Mouse (Mus musculus) myocyte (in vitro differentiated cells): Measurements from ENCODE around the gene Map2k5. TPM values are rescaled to one million over a fixed set of nuclear protein-coding genes. Genes with fewer than 3 reads are reported as not detected.

Source experiments
- H3K27me3 ChIP-seq: one replicate; pipeline ENCODE4 v1.6.1; 2011; ENCODE audit not compliant: control insufficient read depth, insufficient read depth, insufficient read length
- H3K36me3 ChIP-seq: one replicate; pipeline ENCODE4 v1.6.1; 2011; ENCODE audit not compliant: control insufficient read depth, insufficient read depth
- H3K4me2 ChIP-seq: one replicate; pipeline ENCODE4 v1.6.1; 2011; ENCODE audit warnings: low read depth, control low read depth
- H3K4me3 ChIP-seq: one replicate; pipeline ENCODE4 v1.5.1; 2011; ENCODE audit warnings: mild to moderate bottlenecking, control low read depth, moderate library complexity
- H3K79me2 ChIP-seq: one replicate; pipeline ENCODE4 v1.6.1; 2011; ENCODE audit not compliant: control insufficient read depth, insufficient read depth
- H3ac ChIP-seq: one replicate; pipeline ENCODE4 v1.6.1; 2011; ENCODE audit not compliant: control insufficient read depth, insufficient read length
- CEBPB ChIP-seq: IDR thresholded peaks from 2 replicates; pipeline ENCODE4 v1.6.1; 2011; ENCODE audit warnings: mild to moderate bottlenecking, moderate library complexity; ENCODE audit not compliant: poor library complexity, insufficient read depth, severe bottlenecking
- E2F4 ChIP-seq: IDR thresholded peaks from one replicate; pipeline ENCODE4 v1.6.1; 2011; ENCODE audit warnings: mild to moderate bottlenecking, control low read depth, moderate library complexity; ENCODE audit not compliant: insufficient read depth
- MAX ChIP-seq: IDR thresholded peaks from one replicate; pipeline ENCODE4 v1.6.1; 2011; ENCODE audit warnings: low read depth, mild to moderate bottlenecking, control low read depth
- MYOD1 ChIP-seq, 3 experiments: IDR thresholded peaks; one replicate each; pipeline ENCODE4 v1.6.1; 2011; ENCODE audit warnings: control low read depth in 2 of 3, low read depth in 2 of 3, mild to moderate bottlenecking in 2 of 3, moderate library complexity in 1 of 3; ENCODE audit not compliant: insufficient read length in 2 of 3, control insufficient read depth in 1 of 3
- MYOG ChIP-seq, 3 experiments: IDR thresholded peaks; one replicate each; pipeline ENCODE4 v1.6.1; 2011; ENCODE audit warnings: control low read depth in 2 of 3, low read depth in 2 of 3, mild to moderate bottlenecking in 2 of 3; ENCODE audit not compliant: insufficient read length in 2 of 3, control insufficient read depth in 1 of 3, insufficient read depth in 1 of 3
- POLR2A ChIP-seq: IDR thresholded peaks from one replicate; pipeline ENCODE4 v1.6.1; 2011; ENCODE audit warnings: low read depth, mild to moderate bottlenecking, control low read depth, moderate library complexity; ENCODE audit not compliant: insufficient read length
- POLR2AphosphoS2 ChIP-seq: IDR thresholded peaks from one replicate; pipeline ENCODE4 v1.6.1; 2011; ENCODE audit warnings: low read depth, control low read depth; ENCODE audit not compliant: insufficient read length
- REST ChIP-seq: IDR thresholded peaks from one replicate; pipeline ENCODE4 v1.6.1; 2011; ENCODE audit warnings: mild to moderate bottlenecking, control low read depth, moderate library complexity; ENCODE audit not compliant: insufficient read depth, insufficient read length
- SRF ChIP-seq: IDR thresholded peaks from one replicate; pipeline ENCODE4 v1.6.1; 2011; ENCODE audit warnings: low read depth; ENCODE audit not compliant: control insufficient read depth, insufficient read length
- TCF12 ChIP-seq: IDR thresholded peaks from one replicate; pipeline ENCODE4 v1.6.1; 2011; ENCODE audit warnings: mild to moderate bottlenecking, control low read depth; ENCODE audit not compliant: poor library complexity, insufficient read depth, severe bottlenecking
- TCF3 ChIP-seq: IDR thresholded peaks from one replicate; pipeline ENCODE4 v1.6.1; 2011; ENCODE audit warnings: low read depth, control low read depth; ENCODE audit not compliant: insufficient read length
- USF1 ChIP-seq: IDR thresholded peaks from one replicate; pipeline ENCODE4 v1.6.1; 2011; ENCODE audit warnings: low read depth, mild to moderate bottlenecking, control low read depth, moderate library complexity
- polyA plus RNA-seq: library from polyadenylated mRNA; unstranded; fragments of >200 nt; fragmentation: generic; extraction: Trizol; gene quantifications from one replicate; pipeline ENCODE4 v1.2.1, GENCODE M21; 2012; ENCODE audit warnings: missing spikeins

Gene Map2k5
- polyA plus RNA-seq, 1 experiment = 17.7 TPM

DNA sequence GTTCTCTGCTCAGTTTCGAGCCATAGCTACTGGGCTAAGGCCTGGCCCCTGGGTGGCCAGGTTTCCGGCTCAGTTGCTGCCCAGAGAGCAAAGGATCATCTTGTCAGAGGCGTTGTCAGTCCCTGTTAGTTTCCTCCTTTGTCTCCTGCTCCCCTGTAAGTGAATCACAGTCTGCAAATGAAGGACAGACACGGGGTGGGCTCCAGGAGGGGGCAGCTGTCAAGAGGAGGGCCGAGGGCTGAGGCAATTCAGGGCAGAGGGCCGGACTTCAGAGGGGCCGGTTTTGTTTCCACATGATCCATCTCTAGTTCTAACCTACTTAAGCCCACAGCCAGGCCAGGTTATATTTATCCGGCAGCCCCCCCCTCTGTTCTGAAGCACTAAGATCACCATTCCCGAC, 212.6 kb downstream of the Map2k5 start:
- Histone ChIP-seq H3K36me3 (no peaks in the 10 kb centered on the region), H3K27me3 (no peaks in the 10 kb centered on the region), H3K79me2 (no peaks in the 10 kb centered on the region), H3K4me3 (no peak overlapping the region), H3K4me2 (no peak overlapping the region), H3ac (no peak overlapping the region)
- no peak for TF ChIP-seq POLR2A
- no peak for TF ChIP-seq SRF
- TF ChIP-seq POLR2AphosphoS2 = no peak
- TF ChIP-seq TCF12 = no peak
- TF ChIP-seq MYOG (IDR thresholded peaks at IDR 0.05; ENCODE audit: control insufficient read depth in 1 of 3, insufficient read depth in 1 of 3, insufficient read length in 2 of 3, low read depth in 2 of 3) = no peak
- no peak for TF ChIP-seq TCF3
- no peak for TF ChIP-seq E2F4
- TF ChIP-seq MAX = no peak
- no peak for TF ChIP-seq USF1
- TF ChIP-seq MYOD1 (IDR thresholded peaks at IDR 0.05; ENCODE audit: control insufficient read depth in 1 of 3, insufficient read length in 2 of 3, low read depth in 2 of 3) = no peak
- TF ChIP-seq CEBPB = no peak
- TF ChIP-seq REST = no peak

DNA sequence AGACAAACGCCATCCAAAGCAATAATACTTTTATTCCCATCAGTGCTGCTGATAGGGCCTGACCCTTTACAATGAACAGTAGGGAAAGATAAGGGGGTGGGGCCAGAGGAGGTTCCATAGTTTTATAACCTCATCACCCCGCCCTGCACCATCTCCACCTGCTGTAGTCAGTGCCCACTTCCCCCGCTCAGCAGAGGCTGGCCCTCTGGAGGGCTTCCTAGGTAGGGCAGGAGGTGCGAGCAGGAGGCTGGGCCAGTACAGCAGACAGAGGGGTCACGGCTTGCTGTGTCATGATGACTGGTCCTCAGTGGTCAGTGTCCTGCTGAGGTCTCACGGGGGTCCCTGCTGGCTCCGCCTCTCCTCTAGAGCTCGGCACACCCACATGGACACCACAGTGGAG, 213.9 kb downstream of the Map2k5 start:
- Histone ChIP-seq H3K4me3 (no peak overlapping the region), H3K27me3 (no peaks in the 10 kb centered on the region), H3ac (no peak overlapping the region), H3K79me2 (no peaks in the 10 kb centered on the region), H3K36me3 (no peaks in the 10 kb centered on the region), H3K4me2 (no peak overlapping the region)
- TF ChIP-seq POLR2A = no peak
- TF ChIP-seq MYOD1 (IDR thresholded peaks at IDR 0.05; ENCODE audit: control insufficient read depth in 1 of 3, insufficient read length in 2 of 3, low read depth in 2 of 3) = no peak
- no peak for TF ChIP-seq POLR2AphosphoS2
- TF ChIP-seq MYOG (IDR thresholded peaks at IDR 0.05; ENCODE audit: control insufficient read depth in 1 of 3, insufficient read depth in 1 of 3, insufficient read length in 2 of 3, low read depth in 2 of 3) = no peak
- TF ChIP-seq USF1 = no peak
- TF ChIP-seq MAX = no peak
- no peak for TF ChIP-seq TCF12
- no peak for TF ChIP-seq SRF
- TF ChIP-seq REST = no peak
- no peak for TF ChIP-seq E2F4
- TF ChIP-seq TCF3 = no peak
- TF ChIP-seq CEBPB = no peak

DNA sequence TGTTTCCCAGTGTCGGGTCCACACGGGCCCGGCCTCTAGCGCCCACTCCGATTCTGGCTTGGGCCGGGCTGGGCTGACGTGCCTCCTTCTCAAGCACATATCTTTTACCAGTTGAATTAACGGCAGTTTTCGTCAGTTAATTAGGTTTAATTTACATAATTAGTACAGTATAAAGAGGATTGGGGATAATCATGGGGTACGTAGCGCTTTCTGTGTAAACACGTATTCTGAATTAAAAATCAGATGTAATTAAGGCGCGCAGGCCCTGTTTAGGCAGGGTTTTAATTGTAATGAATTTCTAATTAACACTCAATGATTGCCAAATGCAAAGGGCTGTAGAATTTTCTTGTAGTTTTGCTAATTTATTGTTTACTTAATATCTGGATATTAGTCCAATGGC, 225.8 kb downstream of the Map2k5 start:
- Histone ChIP-seq H3ac (no peak overlapping the region), H3K79me2 (no peaks in the 10 kb centered on the region), H3K36me3 (no peaks in the 10 kb centered on the region), H3K27me3 (peaks cover 80% of the 10 kb centered on the region), H3K4me2 (no peak overlapping the region), H3K4me3 (no peak overlapping the region)
- TF ChIP-seq POLR2A = no peak
- TF ChIP-seq USF1 = no peak
- no peak for TF ChIP-seq POLR2AphosphoS2

DNA sequence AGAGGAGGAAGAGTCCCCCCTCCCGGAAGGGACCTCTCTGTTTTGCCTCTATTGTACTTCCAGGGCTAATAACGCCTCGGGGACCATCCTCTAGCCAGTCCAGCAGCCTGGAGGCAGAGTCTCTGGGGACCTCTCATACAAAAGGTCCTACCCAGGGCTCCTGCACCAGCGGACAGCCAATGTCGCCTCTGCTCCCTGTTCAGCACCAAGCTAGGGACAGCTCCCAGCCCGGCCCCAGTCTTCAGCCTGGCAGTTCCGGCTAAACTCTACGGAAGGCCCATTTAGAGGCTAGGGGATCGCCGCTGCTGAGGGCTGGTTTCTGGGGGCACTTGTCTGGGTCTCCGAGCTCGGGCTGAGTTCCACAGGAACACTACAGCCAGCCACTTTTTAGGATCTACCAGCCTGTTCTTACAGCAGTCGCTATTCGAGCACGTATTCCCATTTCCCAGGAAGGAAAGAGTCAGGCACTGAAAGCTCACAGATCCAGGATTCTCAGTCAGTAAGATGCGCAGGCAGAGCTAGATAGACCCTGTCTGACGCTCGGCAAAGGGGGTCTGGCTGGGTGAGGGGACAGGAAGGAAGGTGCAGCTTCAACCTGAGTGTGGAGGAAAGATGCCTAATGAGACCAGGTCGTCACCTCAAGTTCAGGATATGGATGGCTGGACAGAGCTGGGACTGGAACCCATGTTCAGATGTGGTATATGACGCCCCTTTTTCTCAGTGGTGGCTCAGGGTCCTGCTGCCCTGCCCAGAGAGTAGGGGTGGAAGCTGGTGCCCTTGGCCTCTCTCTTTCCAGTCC, 226.4 kb downstream of the Map2k5 start:
- Histone ChIP-seq H3K4me2 (no peak overlapping the region), H3K4me3 (no peak overlapping the region), H3K79me2 (no peaks in the 10 kb centered on the region), H3K27me3 (peaks cover 82% of the 10 kb centered on the region), H3K36me3 (no peaks in the 10 kb centered on the region), H3ac (no peak overlapping the region)
- TF ChIP-seq E2F4 (no peak), USF1 (no peak), CEBPB (no peak), REST (peak; percentile 93), POLR2AphosphoS2 (no peak), POLR2A (no peak), SRF (no peak)
